Mouse (Mus musculus) cerebellum, adult 2 months (tissue): ENCODE results near the gene 2900026A02Rik. TPM values are rescaled to one million over a fixed set of nuclear protein-coding genes. Genes with fewer than 3 reads are reported as not detected.

Experiments
- DNase-seq, 2 experiments: peaks; one replicate each; pipeline ENCODE4 v3.0.0; 2021
- H3K27ac ChIP-seq: fragments of 200-500 bp; 2 replicates; pipeline ENCODE4 v1.5.1; 2012; ENCODE audit warnings: low read length, control low read depth, inconsistent platforms; ENCODE audit not compliant: insufficient read depth
- H3K27me3 ChIP-seq: fragments of 200-500 bp; 2 replicates; pipeline ENCODE4 v1.6.1; 2012; ENCODE audit warnings: inconsistent platforms, mild to moderate bottlenecking, low read length, moderate library complexity; ENCODE audit not compliant: control insufficient read depth, insufficient read depth
- H3K4me1 ChIP-seq: fragments of 200-500 bp; 2 replicates; pipeline ENCODE4 v1.6.1; 2011; ENCODE audit warnings: low read length; ENCODE audit not compliant: control insufficient read depth, insufficient read depth
- H3K4me3 ChIP-seq: fragments of 200-500 bp; replicated peaks from 2 replicates; pipeline ENCODE3; 2011; ENCODE audit warnings: mild to moderate bottlenecking, low read depth, low read length, control low read depth; ENCODE audit not compliant: insufficient read depth
- CTCF ChIP-seq: fragments of 200-500 bp; IDR thresholded peaks from 2 replicates; pipeline ENCODE4 v1.5.1; 2011; ENCODE audit warnings: low read depth, mild to moderate bottlenecking, control low read depth, low read length, moderate library complexity, borderline replicate concordance; ENCODE audit not compliant: insufficient read depth
- POLR2A ChIP-seq: fragments of 200-500 bp; IDR thresholded peaks from 2 replicates; pipeline ENCODE4 v1.6.1; 2011; ENCODE audit warnings: low read length, control low read depth, borderline replicate concordance; ENCODE audit not compliant: insufficient read depth
- WGBS: fragments of 180-500 bp; shearing (Covaris S2); methylation state at CpG from one replicate; pipeline ENCODE4 v1.1.7; 2018; 5-methylcytosine and 5-hydroxymethylcytosine counted together
- polyA plus RNA-seq: library from polyadenylated mRNA; depleted of rRNA; stranded (reverse); fragments of >200 nt; gene quantifications from 2 replicates; pipeline ENCODE4 v1.2.3, GENCODE M21; 2012

Gene 2900026A02Rik
- polyA plus RNA-seq, 1 experiment, result 4.9 TPM

- H3K27me3 ChIP-seq, result no peaks in the 10 kb centered on the region
- no peak for DNase-seq
- TF ChIP-seq CTCF (no peak), POLR2A (no peak)
- H3K27ac ChIP-seq, result no peak overlapping the region
- H3K4me3 ChIP-seq, result no peak overlapping the region
- H3K4me1 ChIP-seq, result peaks cover 15% of the 10 kb centered on the region
- WGBS, result 81% methylated on average over 8 of the region's 8 CpGs
Observed at GRCm38 (mm10) chr5:113158759-113159355, 62.2 kb downstream of the 2900026A02Rik start.

- Histone ChIP-seq H3K27me3 (no peaks in the 10 kb centered on the region), H3K4me1 (peaks cover 23% of the 10 kb centered on the region), H3K27ac (no peak overlapping the region), H3K4me3 (no peak overlapping the region)
- DNase-seq, result no peak
- 76% methylated on average over 10 of the region's 10 CpGs for WGBS
- no peak for TF ChIP-seq POLR2A
- TF ChIP-seq CTCF, result no peak
Observed at GRCm38 (mm10) chr5:113157588-113157987, 63.4 kb downstream of the 2900026A02Rik start.

- peaks cover 25% of the 10 kb centered on the region for H3K4me1 ChIP-seq
- no peak for DNase-seq
- H3K27ac ChIP-seq, result no peak overlapping the region
- no peak overlapping the region for H3K4me3 ChIP-seq
- TF ChIP-seq CTCF (no peak), POLR2A (no peak)
- H3K27me3 ChIP-seq, result no peaks in the 10 kb centered on the region
- 48% methylated on average over 5 of the region's 5 CpGs for WGBS
Observed at GRCm38 (mm10) chr5:113157006-113157405, 64.0 kb downstream of the 2900026A02Rik start.

- 13% methylated on average over 8 of the region's 8 CpGs for WGBS
- TF ChIP-seq CTCF, result peak; percentile 91
- TF ChIP-seq POLR2A, result no peak
- Histone ChIP-seq H3K27ac (no peak overlapping the region), H3K4me1 (peaks cover 19% of the 10 kb centered on the region), H3K27me3 (no peaks in the 10 kb centered on the region), H3K4me3 (no peak overlapping the region)
- peak; percentile 63 to 81 for DNase-seq
Observed at GRCm38 (mm10) chr5:113155133-113155532, 65.9 kb downstream of the 2900026A02Rik start.

GRCm38 (mm10) chr5:113154441-113154840 lies 66.6 kb downstream of the 2900026A02Rik start:
- H3K27ac ChIP-seq, result no peak overlapping the region
- no peak for DNase-seq
- TF ChIP-seq POLR2A, result no peak
- TF ChIP-seq CTCF, result no peak
- WGBS, result 66% methylated on average over 5 of the region's 5 CpGs
- H3K4me1 ChIP-seq, result peaks cover 15% of the 10 kb centered on the region
- H3K27me3 ChIP-seq, result no peaks in the 10 kb centered on the region
- H3K4me3 ChIP-seq, result no peak overlapping the region

GRCm38 (mm10) chr5:113153508-113153830 lies 67.6 kb downstream of the 2900026A02Rik start:
- TF ChIP-seq POLR2A, result no peak
- H3K4me1 ChIP-seq, result peaks cover 15% of the 10 kb centered on the region
- no peak overlapping the region for H3K4me3 ChIP-seq
- H3K27me3 ChIP-seq, result no peaks in the 10 kb centered on the region
- WGBS, result 97% methylated on average over 5 of the region's 5 CpGs
- no peak overlapping the region for H3K27ac ChIP-seq
- no peak for DNase-seq

- WGBS, result 33% methylated on average over 22 of the region's 22 CpGs
- no peak for TF ChIP-seq CTCF
- TF ChIP-seq POLR2A, result no peak
- Histone ChIP-seq H3K27ac (no peak overlapping the region), H3K4me1 (peaks cover 15% of the 10 kb centered on the region), H3K4me3 (no peak overlapping the region), H3K27me3 (no peaks in the 10 kb centered on the region)
- no peak for DNase-seq
Observed at GRCm38 (mm10) chr5:113152663-113153507, 68.2 kb downstream of the 2900026A02Rik start.

GRCm38 (mm10) chr5:113151554-113152103 lies 69.4 kb downstream of the 2900026A02Rik start:
- Histone ChIP-seq H3K4me1 (peaks cover 9% of the 10 kb centered on the region), H3K27me3 (no peaks in the 10 kb centered on the region), H3K27ac (no peak overlapping the region), H3K4me3 (no peak overlapping the region)
- 39% methylated on average over 11 of the region's 11 CpGs for WGBS
- no peak for DNase-seq
- TF ChIP-seq CTCF (no peak), POLR2A (no peak)
